Mouse (Mus musculus) myocyte (in vitro differentiated cells): Measurements from ENCODE around the gene Tbc1d9. TPM values are rescaled to one million over a fixed set of nuclear protein-coding genes. Genes with fewer than 3 reads are reported as not detected.

ENCODE experiments used
- H3K27me3 ChIP-seq: one replicate; pipeline ENCODE4 v1.6.1; 2011; ENCODE audit not compliant: control insufficient read depth, insufficient read depth, insufficient read length
- H3K36me3 ChIP-seq: one replicate; pipeline ENCODE4 v1.6.1; 2011; ENCODE audit not compliant: control insufficient read depth, insufficient read depth
- H3K4me2 ChIP-seq: one replicate; pipeline ENCODE4 v1.6.1; 2011; ENCODE audit warnings: low read depth, control low read depth
- H3K4me3 ChIP-seq: one replicate; pipeline ENCODE4 v1.5.1; 2011; ENCODE audit warnings: mild to moderate bottlenecking, control low read depth, moderate library complexity
- H3K79me2 ChIP-seq: one replicate; pipeline ENCODE4 v1.6.1; 2011; ENCODE audit not compliant: control insufficient read depth, insufficient read depth
- H3ac ChIP-seq: one replicate; pipeline ENCODE4 v1.6.1; 2011; ENCODE audit not compliant: control insufficient read depth, insufficient read length
- CEBPB ChIP-seq: IDR thresholded peaks from 2 replicates; pipeline ENCODE4 v1.6.1; 2011; ENCODE audit warnings: mild to moderate bottlenecking, moderate library complexity; ENCODE audit not compliant: poor library complexity, insufficient read depth, severe bottlenecking
- E2F4 ChIP-seq: IDR thresholded peaks from one replicate; pipeline ENCODE4 v1.6.1; 2011; ENCODE audit warnings: mild to moderate bottlenecking, control low read depth, moderate library complexity; ENCODE audit not compliant: insufficient read depth
- MAX ChIP-seq: IDR thresholded peaks from one replicate; pipeline ENCODE4 v1.6.1; 2011; ENCODE audit warnings: low read depth, mild to moderate bottlenecking, control low read depth
- MYOD1 ChIP-seq, 3 experiments: IDR thresholded peaks; one replicate each; pipeline ENCODE4 v1.6.1; 2011; ENCODE audit warnings: control low read depth in 2 of 3, low read depth in 2 of 3, mild to moderate bottlenecking in 2 of 3, moderate library complexity in 1 of 3; ENCODE audit not compliant: insufficient read length in 2 of 3, control insufficient read depth in 1 of 3
- MYOG ChIP-seq, 3 experiments: IDR thresholded peaks; one replicate each; pipeline ENCODE4 v1.6.1; 2011; ENCODE audit warnings: control low read depth in 2 of 3, low read depth in 2 of 3, mild to moderate bottlenecking in 2 of 3; ENCODE audit not compliant: insufficient read length in 2 of 3, control insufficient read depth in 1 of 3, insufficient read depth in 1 of 3
- POLR2A ChIP-seq: IDR thresholded peaks from one replicate; pipeline ENCODE4 v1.6.1; 2011; ENCODE audit warnings: low read depth, mild to moderate bottlenecking, control low read depth, moderate library complexity; ENCODE audit not compliant: insufficient read length
- POLR2AphosphoS2 ChIP-seq: IDR thresholded peaks from one replicate; pipeline ENCODE4 v1.6.1; 2011; ENCODE audit warnings: low read depth, control low read depth; ENCODE audit not compliant: insufficient read length
- REST ChIP-seq: IDR thresholded peaks from one replicate; pipeline ENCODE4 v1.6.1; 2011; ENCODE audit warnings: mild to moderate bottlenecking, control low read depth, moderate library complexity; ENCODE audit not compliant: insufficient read depth, insufficient read length
- SRF ChIP-seq: IDR thresholded peaks from one replicate; pipeline ENCODE4 v1.6.1; 2011; ENCODE audit warnings: low read depth; ENCODE audit not compliant: control insufficient read depth, insufficient read length
- TCF12 ChIP-seq: IDR thresholded peaks from one replicate; pipeline ENCODE4 v1.6.1; 2011; ENCODE audit warnings: mild to moderate bottlenecking, control low read depth; ENCODE audit not compliant: poor library complexity, insufficient read depth, severe bottlenecking
- TCF3 ChIP-seq: IDR thresholded peaks from one replicate; pipeline ENCODE4 v1.6.1; 2011; ENCODE audit warnings: low read depth, control low read depth; ENCODE audit not compliant: insufficient read length
- USF1 ChIP-seq: IDR thresholded peaks from one replicate; pipeline ENCODE4 v1.6.1; 2011; ENCODE audit warnings: low read depth, mild to moderate bottlenecking, control low read depth, moderate library complexity
- polyA plus RNA-seq: library from polyadenylated mRNA; unstranded; fragments of >200 nt; fragmentation: generic; extraction: Trizol; gene quantifications from one replicate; pipeline ENCODE4 v1.2.1, GENCODE M21; 2012; ENCODE audit warnings: missing spikeins

The Tbc1d9 gene
- polyA plus RNA-seq, 1 experiment = 0.38 TPM

- no peaks in the 10 kb centered on the region for H3K79me2 ChIP-seq
- no peaks in the 10 kb centered on the region for H3K27me3 ChIP-seq
- H3ac ChIP-seq = no peak overlapping the region
- no peak overlapping the region for H3K4me3 ChIP-seq
- H3K4me2 ChIP-seq = no peak overlapping the region
- TF ChIP-seq TCF3 = no peak
- TF ChIP-seq POLR2AphosphoS2 = no peak
- TF ChIP-seq SRF = no peak
- no peak for TF ChIP-seq REST
- TF ChIP-seq MAX = no peak
- no peak for TF ChIP-seq USF1
- no peaks in the 10 kb centered on the region for H3K36me3 ChIP-seq
These were observed 87.6 kb downstream of the Tbc1d9 start for GRCm38 (mm10) chr8:83252791-83253190.

GRCm38 (mm10) chr8:83257631-83258030, 92.5 kb downstream of the Tbc1d9 start:
- Histone ChIP-seq H3K4me3 (no peak overlapping the region), H3K4me2 (no peak overlapping the region), H3K27me3 (no peaks in the 10 kb centered on the region), H3K79me2 (no peaks in the 10 kb centered on the region), H3K36me3 (no peaks in the 10 kb centered on the region), H3ac (no peak overlapping the region)
- TF ChIP-seq TCF12 (no peak), MYOG (IDR thresholded peaks at IDR 0.05; ENCODE audit: control insufficient read depth in 1 of 3, insufficient read depth in 1 of 3, insufficient read length in 2 of 3, low read depth in 2 of 3) (no peak), TCF3 (no peak), USF1 (no peak), MAX (no peak), E2F4 (no peak), CEBPB (no peak)

- Histone ChIP-seq H3K4me3 (no peak overlapping the region), H3K4me2 (no peak overlapping the region), H3K36me3 (no peaks in the 10 kb centered on the region), H3K79me2 (no peaks in the 10 kb centered on the region), H3K27me3 (no peaks in the 10 kb centered on the region), H3ac (no peak overlapping the region)
- TF ChIP-seq REST = no peak
These were observed 95.5 kb downstream of the Tbc1d9 start for GRCm38 (mm10) chr8:83260418-83261215.

GRCm38 (mm10) chr8:83271172-83271571, 106.0 kb downstream of the Tbc1d9 start:
- no peaks in the 10 kb centered on the region for H3K79me2 ChIP-seq
- no peaks in the 10 kb centered on the region for H3K36me3 ChIP-seq
- no peaks in the 10 kb centered on the region for H3K27me3 ChIP-seq
- TF ChIP-seq MYOG (IDR thresholded peaks at IDR 0.05; ENCODE audit: control insufficient read depth in 1 of 3, insufficient read depth in 1 of 3, insufficient read length in 2 of 3, low read depth in 2 of 3) (no peak), E2F4 (no peak), POLR2AphosphoS2 (no peak), POLR2A (no peak), SRF (no peak), TCF12 (no peak), CEBPB (no peak), MAX (no peak), MYOD1 (IDR thresholded peaks at IDR 0.05; ENCODE audit: control insufficient read depth in 1 of 3, insufficient read length in 2 of 3, low read depth in 2 of 3) (no peak), USF1 (no peak), TCF3 (no peak), REST (no peak)
- H3K4me2 ChIP-seq = no peak overlapping the region
- H3ac ChIP-seq = no peak overlapping the region
- no peak overlapping the region for H3K4me3 ChIP-seq

- H3K27me3 ChIP-seq = no peaks in the 10 kb centered on the region
- H3K36me3 ChIP-seq = no peaks in the 10 kb centered on the region
- H3K79me2 ChIP-seq = no peaks in the 10 kb centered on the region
- no peak overlapping the region for H3K4me3 ChIP-seq
- TF ChIP-seq MAX = no peak
- no peak for TF ChIP-seq SRF
- no peak for TF ChIP-seq MYOD1 (IDR thresholded peaks at IDR 0.05; ENCODE audit: control insufficient read depth in 1 of 3, insufficient read length in 2 of 3, low read depth in 2 of 3)
- no peak overlapping the region for H3K4me2 ChIP-seq
- H3ac ChIP-seq = no peak overlapping the region
These were observed 107.3 kb downstream of the Tbc1d9 start for GRCm38 (mm10) chr8:83272464-83272863.

GRCm38 (mm10) chr8:83274470-83274869, 109.3 kb downstream of the Tbc1d9 start:
- Histone ChIP-seq H3ac (no peak overlapping the region), H3K27me3 (no peaks in the 10 kb centered on the region), H3K79me2 (no peaks in the 10 kb centered on the region), H3K36me3 (no peaks in the 10 kb centered on the region), H3K4me3 (no peak overlapping the region), H3K4me2 (no peak overlapping the region)
- TF ChIP-seq TCF3 = no peak
- TF ChIP-seq TCF12 = no peak
- TF ChIP-seq SRF = no peak
- no peak for TF ChIP-seq REST
- TF ChIP-seq CEBPB = no peak
- no peak for TF ChIP-seq MYOG (IDR thresholded peaks at IDR 0.05; ENCODE audit: control insufficient read depth in 1 of 3, insufficient read depth in 1 of 3, insufficient read length in 2 of 3, low read depth in 2 of 3)
- no peak for TF ChIP-seq MAX
- no peak for TF ChIP-seq USF1
- no peak for TF ChIP-seq E2F4
- TF ChIP-seq MYOD1 (IDR thresholded peaks at IDR 0.05; ENCODE audit: control insufficient read depth in 1 of 3, insufficient read length in 2 of 3, low read depth in 2 of 3) = no peak
